Mouse (Mus musculus): ENCODE measurements around the gene Chst13. TPM values are rescaled to one million over a fixed set of nuclear protein-coding genes. Genes with fewer than 3 reads are reported as not detected.

The Chst13 gene
- polyA plus RNA-seq, 1 experiment from 2014 or later, result not detected

- Histone ChIP-seq H3K36me3 (replicated peaks) (no peaks in the 10 kb centered on the region), H3K27ac (no peak overlapping the region), H3K9me3 (peaks cover 21% of the 10 kb centered on the region), H3K27me3 (ENCODE audit: poor library complexity, severe bottlenecking) (no peaks in the 10 kb centered on the region), H3K4me1 (no peaks in the 10 kb centered on the region), H3K4me3 (no peak overlapping the region)
- 87% methylated on average over 5 of the region's 5 CpGs for WGBS
- DNase-seq (ENCODE audit: extremely low spot score, low spot score), result no peak
These were observed 9.0 kb downstream of the Chst13 start for GRCm38 (mm10) chr6:90315961-90316360.

GRCm38 (mm10) chr6:90308839-90309778 lies 15.9 kb downstream of the Chst13 start:
- no peaks in the 10 kb centered on the region for H3K36me3 ChIP-seq (replicated peaks)
- WGBS, result 89% methylated on average over 87 of the region's 87 CpGs
- H3K4me3 ChIP-seq, result no peak overlapping the region

GRCm38 (mm10) chr6:90306315-90306975 lies 18.5 kb downstream of the Chst13 start:
- H3K27ac ChIP-seq, result no peak overlapping the region
- no peaks in the 10 kb centered on the region for H3K36me3 ChIP-seq (replicated peaks)
- 85% methylated on average over 6 of the region's 6 CpGs for WGBS
- no peaks in the 10 kb centered on the region for H3K4me1 ChIP-seq
- peak; percentile 3 for DNase-seq (ENCODE audit: extremely low spot score, low spot score)
- no peaks in the 10 kb centered on the region for H3K27me3 ChIP-seq (ENCODE audit: poor library complexity, severe bottlenecking)
- peaks cover 28% of the 10 kb centered on the region for H3K9me3 ChIP-seq
- no peak overlapping the region for H3K4me3 ChIP-seq

More at GRCm38 (mm10) chr6:90308839-90309778, 15.9 kb downstream of the Chst13 start:
- Histone ChIP-seq H3K27ac (no peak overlapping the region), H3K27me3 (ENCODE audit: poor library complexity, severe bottlenecking) (no peaks in the 10 kb centered on the region), H3K9me3 (peaks cover 29% of the 10 kb centered on the region), H3K4me1 (no peaks in the 10 kb centered on the region)
- no peak for DNase-seq (ENCODE audit: extremely low spot score, low spot score)

DNA sequence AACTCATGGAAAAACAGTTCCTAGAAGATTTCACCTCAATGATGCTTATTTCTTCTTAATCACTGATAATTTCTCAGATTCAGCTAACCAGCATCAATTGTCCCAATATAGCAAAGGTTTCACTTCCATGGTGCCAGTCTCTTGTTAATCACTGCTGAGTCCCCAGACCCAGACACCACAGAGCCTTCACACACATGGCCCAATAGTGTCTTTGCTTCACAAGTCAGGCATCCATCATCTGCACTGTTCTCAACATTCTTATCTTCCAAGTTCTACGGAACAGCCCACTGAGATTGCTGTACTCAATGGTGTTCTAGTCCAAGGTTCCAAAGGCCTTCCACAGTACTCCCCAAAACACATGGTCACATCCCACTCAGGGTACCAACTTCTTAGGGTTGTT lies 24.1 kb downstream of the Chst13 start, which contains the start of gene BC048671:
Gene BC048671 (plus strand): TSS at position 301 of the 400 bp plus-strand sequence.
- DNase-seq (ENCODE audit: extremely low spot score, low spot score), result peak; percentile 6
- WGBS, result 91% methylated on average over 1 of the region's 1 CpGs
- no peaks in the 10 kb centered on the region for H3K36me3 ChIP-seq (replicated peaks)
- H3K9me3 ChIP-seq, result peaks cover 11% of the 10 kb centered on the region
- H3K4me3 ChIP-seq, result no peak within 1 kb of the TSS
- no peaks in the 10 kb centered on the region for H3K27me3 ChIP-seq (ENCODE audit: poor library complexity, severe bottlenecking)
- H3K4me1 ChIP-seq, result no peaks in the 10 kb centered on the region
- H3K27ac ChIP-seq, result no peak within 1 kb of the TSS

GRCm38 (mm10) chr6:90288265-90288664 lies 36.7 kb downstream of the Chst13 start:
- Histone ChIP-seq H3K27ac (no peak overlapping the region), H3K27me3 (ENCODE audit: poor library complexity, severe bottlenecking) (no peaks in the 10 kb centered on the region), H3K4me1 (no peaks in the 10 kb centered on the region), H3K4me3 (no peak overlapping the region), H3K9me3 (peaks cover 28% of the 10 kb centered on the region), H3K36me3 (replicated peaks) (no peaks in the 10 kb centered on the region)
- 57% methylated on average over 12 of the region's 12 CpGs for WGBS
- DNase-seq (ENCODE audit: extremely low spot score, low spot score), result no peak

Other genes starting within 250 kb of the Chst13 start
- not detected in 2 replicates for gene Vmn1r49, start 246.7 kb downstream of the Chst13 start, polyA plus RNA-seq (2016; fragmentation: Nextera tagmentation; extraction: Ambion mirVana)
- gene Vmn1r50, start 223.8 kb downstream of the Chst13 start, polyA plus RNA-seq (2016; fragmentation: Nextera tagmentation; extraction: Ambion mirVana), result not detected in 2 replicates
- gene Vmn1r51, start 202.6 kb downstream of the Chst13 start, polyA plus RNA-seq (2016; fragmentation: Nextera tagmentation; extraction: Ambion mirVana), result 0.04 TPM in 1 of 2 replicates, not detected in the other
- not detected in 2 replicates for gene Vmn1r52, start 150.4 kb downstream of the Chst13 start, polyA plus RNA-seq (2016; fragmentation: Nextera tagmentation; extraction: Ambion mirVana)
- not detected in 2 replicates for gene V1ra8, start 122.4 kb downstream of the Chst13 start, polyA plus RNA-seq (2016; fragmentation: Nextera tagmentation; extraction: Ambion mirVana)
- not detected in 2 replicates for gene Vmn1r53, start 100.7 kb downstream of the Chst13 start, polyA plus RNA-seq (2016; fragmentation: Nextera tagmentation; extraction: Ambion mirVana)
- not detected in 2 replicates for gene Vmn1r54, start 78.9 kb downstream of the Chst13 start, polyA plus RNA-seq (2016; fragmentation: Nextera tagmentation; extraction: Ambion mirVana)
- gene BC048671, start 24.0 kb downstream of the Chst13 start, polyA plus RNA-seq (2016; fragmentation: Nextera tagmentation; extraction: Ambion mirVana), result not detected in 2 replicates
- gene Uroc1, start 8.1 kb upstream of the Chst13 start, polyA plus RNA-seq (2016; fragmentation: Nextera tagmentation; extraction: Ambion mirVana), result not detected in 2 replicates
- 5.5 and 6.3 TPM in 2 replicates for gene Zxdc, start 44.3 kb upstream of the Chst13 start, polyA plus RNA-seq (2016; fragmentation: Nextera tagmentation; extraction: Ambion mirVana)
- 0.98 and 1.2 TPM in 2 replicates for gene Cfap100, start 103.6 kb upstream of the Chst13 start, polyA plus RNA-seq (2016; fragmentation: Nextera tagmentation; extraction: Ambion mirVana)
- gene Klf15, start 137.4 kb upstream of the Chst13 start, polyA plus RNA-seq (2016; fragmentation: Nextera tagmentation; extraction: Ambion mirVana), result 5.5 and 5.6 TPM in 2 replicates
- gene Aldh1l1, start 161.2 kb upstream of the Chst13 start, polyA plus RNA-seq (2016; fragmentation: Nextera tagmentation; extraction: Ambion mirVana), result 1.7 and 2.1 TPM in 2 replicates